In the genomic region with DNA sequence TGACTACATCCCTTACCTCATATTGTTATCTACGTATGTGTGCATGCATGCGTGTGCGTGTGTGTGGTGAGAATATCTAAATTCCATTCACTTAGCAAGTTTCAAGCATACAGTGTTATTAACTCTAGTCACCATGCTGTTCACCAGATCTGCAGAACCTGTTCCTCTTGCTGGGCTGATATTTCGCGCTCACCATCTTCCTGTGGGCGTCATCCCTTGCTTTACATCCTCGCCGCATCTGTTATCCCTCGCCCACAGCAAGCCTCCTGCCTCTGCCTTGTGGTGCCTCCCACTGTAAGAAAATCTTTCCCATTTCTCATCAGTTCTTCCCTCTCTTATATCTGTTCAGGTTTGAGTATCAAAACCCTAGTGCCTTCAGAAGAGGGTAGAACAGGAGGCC, we compare ENCODE assay signal across 29 mouse cellular contexts.
A peak's percentile ranks its signal among the peaks of the same experiment; 100 is the strongest.
DNase-seq lines count a peak whose midpoint lies in the region; ATAC-seq and TF ChIP-seq lines count a peak whose summit lies in the region.
"Had no signal": no experiment of that assay in that cellular context is flagged by ENCODE, and none has a peak within 500 bp of the region (broad histone marks: within the 10 kb centered on the region; RNA-seq: fewer than 3 reads in every experiment).

No protein-coding gene starts in this region.

- WGBS in lung, embryonic 15.5 days = 90% methylated on average over 9 of the region's 9 CpGs
- WGBS in stomach, postnatal 0 days = 86% methylated on average over 9 of the region's 9 CpGs

- no peaks in the 10 kb centered on the region for H3K36me3 ChIP-seq in lung, embryonic 15.5 days
- H3K36me3 ChIP-seq in stomach, postnatal 0 days (ENCODE audit: control insufficient read depth, insufficient read depth, low read length) = no peaks in the 10 kb centered on the region
- H3K36me3 ChIP-seq: embryonic facial prominence, embryonic 13.5 days; forebrain, embryonic 10.5 days; forebrain, embryonic 15.5 days; G1E; hindbrain, embryonic 13.5 days; limb, embryonic 13.5 days had no signal

- no peaks in the 10 kb centered on the region for H3K27me3 ChIP-seq in lung, embryonic 15.5 days
- no peaks in the 10 kb centered on the region for H3K27me3 ChIP-seq in stomach, postnatal 0 days (ENCODE audit: control insufficient read depth, insufficient read depth, low read length)
- H3K27me3 ChIP-seq: embryonic facial prominence, embryonic 13.5 days; forebrain, embryonic 15.5 days; hindbrain, embryonic 13.5 days; limb, embryonic 13.5 days; Patski had no signal

- peak; percentile 19 to 32 for DNase-seq in frontal cortex, postnatal 36 days (ENCODE audit: low spot score in 2 of 2)
- DNase-seq in frontal cortex, postnatal 14 days (ENCODE audit: low spot score in 2 of 2) = no peak
- no peak for DNase-seq in lung, postnatal 4 days
- DNase-seq in right cerebral cortex, postnatal 25 days = peak; percentile 28
- no peak for DNase-seq in right cerebral cortex, postnatal 10 days (ENCODE audit: low spot score in 2 of 2)
- DNase-seq in stomach, postnatal 0 days (ENCODE audit: low spot score) = no peak
- DNase-seq: adrenal gland, postnatal 10 days; cerebellum, adult 11-12 months; gastrocnemius, postnatal 14 days; heart, adult 18-20 months; heart, postnatal 4 days; kidney, postnatal 4 days; midbrain, embryonic 14.5 days; thymus, postnatal 14 days had no signal

- H3K27ac ChIP-seq in lung, embryonic 15.5 days = peak overlapping the region; percentile 55
- no peak overlapping the region for H3K27ac ChIP-seq in stomach, postnatal 0 days (replicated peaks)
- H3K27ac ChIP-seq: embryonic facial prominence, embryonic 13.5 days; forebrain, embryonic 10.5 days; forebrain, embryonic 15.5 days; hindbrain, embryonic 13.5 days; kidney, postnatal 0 days; left cerebral cortex, adult 2 months; limb, embryonic 13.5 days; macrophage had no signal

- TF ChIP-seq EP300 in stomach, postnatal 0 days (optimal IDR thresholded peaks at IDR 0.05) = no peak

- no peak overlapping the region for H3K4me2 ChIP-seq in lung, embryonic 15.5 days
- no peak overlapping the region for H3K4me2 ChIP-seq in stomach, postnatal 0 days (replicated peaks; ENCODE audit: low read depth)
- H3K4me2 ChIP-seq: embryonic facial prominence, embryonic 13.5 days; forebrain, embryonic 15.5 days; heart, embryonic 11.5 days; hindbrain, embryonic 13.5 days; limb, embryonic 13.5 days; liver, embryonic 11.5 days had no signal

- no peak for TF ChIP-seq CTCF in stomach, postnatal 0 days (IDR thresholded peaks at IDR 0.05; ENCODE audit: low read depth)

- H3K9me3 ChIP-seq in lung, embryonic 15.5 days = no peaks in the 10 kb centered on the region
- no peaks in the 10 kb centered on the region for H3K9me3 ChIP-seq in stomach, postnatal 0 days (ENCODE audit: control insufficient read depth, low read length)
- H3K9me3 ChIP-seq: embryonic facial prominence, embryonic 13.5 days; forebrain, embryonic 10.5 days; forebrain, embryonic 15.5 days; G1E; hindbrain, embryonic 13.5 days; limb, embryonic 13.5 days had no signal

- H3K4me3 ChIP-seq in lung, embryonic 15.5 days = no peak overlapping the region
- H3K4me3 ChIP-seq in stomach, postnatal 0 days (ENCODE audit: low read depth, low read length) = no peak overlapping the region
- H3K4me3 ChIP-seq: embryonic facial prominence, embryonic 13.5 days; forebrain, embryonic 10.5 days; forebrain, embryonic 15.5 days; hindbrain, embryonic 13.5 days; left cerebral cortex, adult 2 months; limb, embryonic 13.5 days had no signal

- peaks cover 7% of the 10 kb centered on the region; the same call in 1 of the 2 replicates for H3K4me1 ChIP-seq in lung, embryonic 15.5 days
- no peaks in the 10 kb centered on the region for H3K4me1 ChIP-seq in stomach, postnatal 0 days (replicated peaks; ENCODE audit: control insufficient read depth, insufficient read depth)
- H3K4me1 ChIP-seq: forebrain, embryonic 10.5 days; forebrain, embryonic 15.5 days; hindbrain, embryonic 13.5 days; limb, embryonic 13.5 days had no signal

- no peak for ATAC-seq in lung, embryonic 15.5 days (ENCODE audit: borderline replicate concordance, extremely low read depth, low FRiP score, low TSS enrichment)
- ATAC-seq in stomach, postnatal 0 days (ENCODE audit: low FRiP score, low TSS enrichment) = no peak
- ATAC-seq in cerebellum, adult (ENCODE audit: insufficient number of reproducible peaks, low FRiP score, low TSS enrichment) = no peak
- ATAC-seq: forebrain, embryonic 15.5 days; intestine, embryonic 16.5 days; Patski had no signal

- no peak overlapping the region for H3K9ac ChIP-seq in lung, embryonic 15.5 days
- no peak overlapping the region for H3K9ac ChIP-seq in stomach, postnatal 0 days (ENCODE audit: low read length)
- H3K9ac ChIP-seq: embryonic facial prominence, embryonic 13.5 days; forebrain, embryonic 15.5 days; hindbrain, embryonic 13.5 days; limb, embryonic 13.5 days had no signal

Comparison
In these comparisons a context has a peak if more than half of its experiments do, and no peak if none do; other contexts are left out.
1. DNase-seq: peak in frontal cortex, postnatal 36 days (2 of 2) and right cerebral cortex, postnatal 25 days (single experiment); none in frontal cortex, postnatal 14 days (0 of 2), lung, postnatal 4 days (0 of 2), right cerebral cortex, postnatal 10 days (0 of 2) and stomach, postnatal 0 days (single experiment).